Mouse (Mus musculus) frontal cortex, adult 2 months (tissue): ENCODE results near the gene Gm21190. TPM values are rescaled to one million over a fixed set of nuclear protein-coding genes. Genes with fewer than 3 reads are reported as not detected.
A peak's percentile ranks its signal among the peaks of the same experiment; 100 is the strongest.
"Not testable (repeated sequence)": the region's sequence is repeated elsewhere in the genome, so short reads cannot be mapped to it uniquely, and the experiment has no call there.

Experiments
- DNase-seq, 2 experiments: peaks; one replicate each; pipeline ENCODE4 v3.0.0; 2022; ENCODE audit warnings: low spot score in 1 of 2; ENCODE audit errors: extremely low spot score in 1 of 2
- polyA plus RNA-seq: library from polyadenylated mRNA; depleted of rRNA; stranded (reverse); fragments of >200 nt; gene quantifications from 2 replicates; pipeline ENCODE4 v1.2.3, GENCODE M21; 2012; rRNA removed

The Gm21190 gene
- not detected in 2 replicates for polyA plus RNA-seq

- not testable (repeated sequence) for DNase-seq
Observed at GRCm38 (mm10) chr5:15529122-15529521, at the start of gene Gm21190. TSS of gene Gm21190 (minus strand) at chr5:15529222.

DNA sequence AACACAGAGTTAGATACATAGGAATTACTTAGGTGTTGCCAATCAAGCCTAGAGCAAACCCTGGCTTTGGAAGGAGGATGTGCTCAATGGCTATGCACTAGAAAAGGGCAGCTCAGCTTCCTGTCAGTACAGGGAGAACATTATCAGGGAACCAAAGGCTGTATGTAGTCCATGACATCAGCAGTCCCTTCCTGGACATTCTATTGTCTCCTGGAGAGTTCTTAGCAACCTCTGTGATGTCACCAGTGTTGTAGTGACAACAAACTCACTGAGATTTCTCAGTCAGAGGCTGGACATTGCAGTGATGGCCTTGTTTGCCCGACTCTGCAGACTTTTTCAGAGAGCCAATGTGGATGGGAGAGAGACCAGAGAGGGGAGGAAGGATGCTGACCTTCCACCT lies 48.0 kb upstream of the Gm21190 start, which contains the start of gene Gm21083:
Gene Gm21083, plus strand, starts transcription at position 301 of the 400 bp plus-strand sequence.
- not testable (repeated sequence) for DNase-seq

- not testable (repeated sequence) for DNase-seq
Observed at GRCm38 (mm10) chr5:15573735-15574134, 44.7 kb upstream of the Gm21190 start.

DNA sequence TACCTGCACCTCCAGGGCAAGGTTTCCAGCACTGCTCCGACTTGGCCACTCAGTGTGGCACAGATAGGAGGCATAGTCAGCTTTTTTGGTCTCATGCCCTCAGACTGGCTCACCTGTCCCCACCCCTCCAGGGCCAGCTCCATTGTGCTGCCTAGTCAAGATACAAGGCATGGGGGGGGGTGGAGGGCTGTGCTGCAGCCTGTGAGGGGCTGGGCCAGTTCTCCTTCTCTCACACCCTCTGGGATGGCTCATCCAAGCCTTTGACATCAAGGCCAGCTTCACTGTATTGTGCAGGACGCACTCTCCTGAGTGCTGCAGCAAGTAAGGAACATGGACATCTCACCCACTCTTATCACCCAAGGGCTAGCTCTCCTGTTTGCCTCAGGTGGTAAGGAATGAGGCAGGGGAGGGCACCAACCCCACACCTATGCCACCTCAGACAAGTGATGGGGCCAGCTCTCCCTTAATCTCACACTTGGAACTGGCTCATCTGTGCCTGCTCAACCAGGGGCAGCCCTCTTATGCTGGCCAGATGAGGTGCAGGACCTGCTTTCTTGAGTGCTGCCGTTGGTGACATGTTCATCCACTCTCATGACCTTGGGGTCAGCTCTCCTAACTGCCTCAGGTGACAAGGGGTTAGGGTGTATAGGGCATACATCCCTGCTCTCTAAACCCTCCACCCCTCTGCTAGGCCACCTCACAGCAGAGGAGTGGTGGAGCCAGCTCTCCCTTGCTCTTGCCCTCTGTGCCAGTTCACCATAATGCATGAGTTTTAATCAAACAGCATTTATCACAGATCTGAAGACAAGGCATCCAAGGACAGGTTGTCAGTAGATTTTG lies 32.6 kb upstream of the Gm21190 start:
- not testable (repeated sequence) for DNase-seq

GRCm38 (mm10) chr5:15558654-15559053 lies 29.6 kb upstream of the Gm21190 start:
- not testable (repeated sequence) for DNase-seq

DNA sequence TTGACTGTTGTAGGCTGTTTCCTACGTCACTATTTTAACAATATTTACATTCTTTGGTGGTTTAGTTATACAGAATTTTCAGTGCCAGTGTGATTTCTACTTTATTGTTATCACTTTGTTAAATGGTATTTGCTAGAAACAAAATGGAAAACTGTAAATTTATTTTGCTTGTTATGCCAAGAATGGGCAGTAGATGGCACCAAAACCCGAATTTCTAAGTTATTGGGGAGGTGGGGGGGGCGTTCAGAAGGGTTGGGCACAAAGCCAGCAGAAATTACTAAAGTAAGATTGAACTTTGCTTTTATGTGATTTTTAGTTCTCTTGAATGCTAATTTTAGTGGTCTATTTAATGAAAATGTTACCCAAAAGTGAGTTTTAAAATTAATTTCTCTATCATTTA lies 20.6 kb upstream of the Gm21190 start:
- DNase-seq = peak in 1 of 2 experiments; percentile 42

DNA sequence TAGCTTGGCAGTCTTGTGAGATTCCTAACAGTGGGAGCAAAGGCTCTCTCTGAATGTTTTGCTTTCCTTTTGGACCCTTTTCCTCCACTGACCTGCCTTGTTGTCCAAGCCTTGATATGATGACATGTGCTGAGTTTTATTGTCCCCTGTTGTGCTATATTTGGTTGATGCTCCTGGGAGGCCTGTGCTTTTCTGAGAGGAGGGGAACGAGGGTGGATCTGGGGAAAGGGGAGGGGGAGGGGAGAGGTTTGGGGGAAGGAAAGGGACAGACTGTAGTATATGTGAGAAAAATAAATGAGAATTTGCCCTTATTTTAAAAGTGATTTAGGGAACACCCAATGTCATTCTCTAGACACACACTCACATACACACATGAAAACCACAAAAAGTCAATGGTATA lies 20.1 kb upstream of the Gm21190 start:
- not testable (repeated sequence) for DNase-seq

DNA sequence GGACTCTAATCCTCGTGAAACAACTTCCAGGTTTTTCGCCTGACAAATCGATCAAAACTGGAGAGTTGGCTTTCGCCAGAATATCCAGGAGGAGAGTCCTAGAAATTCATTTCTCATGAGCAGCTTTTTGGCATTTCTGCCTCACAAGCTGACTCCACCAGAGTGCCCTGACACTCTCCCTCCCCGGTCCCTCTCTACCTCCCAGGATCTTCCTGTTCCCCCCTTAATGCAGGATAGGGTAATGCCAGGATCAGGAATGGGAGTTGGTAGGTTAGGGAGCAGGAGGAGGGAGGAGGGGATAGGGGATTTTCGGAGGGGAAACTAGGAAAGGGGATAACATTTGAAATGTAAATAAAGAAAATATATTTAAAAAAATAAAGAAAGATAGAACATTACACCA lies 19.6 kb upstream of the Gm21190 start:
- not testable (repeated sequence) for DNase-seq

DNA sequence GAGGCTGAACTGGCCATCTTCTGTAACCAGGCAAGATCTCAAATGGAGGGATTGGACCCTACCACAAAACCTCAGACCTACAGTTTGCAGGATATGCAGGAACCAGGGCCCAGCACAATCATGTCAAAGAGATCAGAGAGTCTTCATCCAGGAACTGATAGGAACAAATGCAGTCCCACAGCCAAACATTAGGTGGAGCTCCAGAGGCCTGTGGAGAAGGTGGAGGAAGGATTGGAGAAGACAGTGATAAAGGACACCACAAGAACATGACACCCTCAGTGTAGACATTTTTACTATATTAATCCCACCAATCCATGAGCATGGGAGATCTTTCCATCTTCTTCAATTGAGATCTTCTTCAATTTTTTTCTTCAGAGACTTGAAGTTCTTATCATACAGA lies 6.6 kb downstream of the Gm21190 start:
- peak in 1 of 2 experiments; percentile 40 for DNase-seq

DNA sequence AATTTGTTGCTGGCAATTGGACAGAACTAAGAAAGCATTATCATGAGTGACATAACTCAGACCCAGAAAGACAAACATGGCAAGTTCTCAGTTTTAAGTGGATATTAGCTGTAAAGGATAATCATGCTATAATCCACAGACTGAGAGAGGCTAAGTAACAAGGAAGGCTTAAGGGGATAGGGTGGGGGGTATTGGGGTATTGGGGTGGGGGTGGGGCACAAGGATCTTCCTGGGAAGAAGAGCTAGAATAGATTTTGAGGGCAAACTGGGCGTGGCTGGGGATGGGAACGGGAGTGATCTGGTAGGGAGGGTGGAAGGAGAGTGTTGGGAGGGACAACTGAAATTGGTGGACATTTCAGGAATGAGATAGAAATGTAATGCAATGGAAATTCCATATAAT lies 7.0 kb downstream of the Gm21190 start:
- DNase-seq = not testable (repeated sequence)

- DNase-seq = peak in 1 of 2 experiments; percentile 59
Observed at GRCm38 (mm10) chr5:15520418-15520817, 8.6 kb downstream of the Gm21190 start.

DNA sequence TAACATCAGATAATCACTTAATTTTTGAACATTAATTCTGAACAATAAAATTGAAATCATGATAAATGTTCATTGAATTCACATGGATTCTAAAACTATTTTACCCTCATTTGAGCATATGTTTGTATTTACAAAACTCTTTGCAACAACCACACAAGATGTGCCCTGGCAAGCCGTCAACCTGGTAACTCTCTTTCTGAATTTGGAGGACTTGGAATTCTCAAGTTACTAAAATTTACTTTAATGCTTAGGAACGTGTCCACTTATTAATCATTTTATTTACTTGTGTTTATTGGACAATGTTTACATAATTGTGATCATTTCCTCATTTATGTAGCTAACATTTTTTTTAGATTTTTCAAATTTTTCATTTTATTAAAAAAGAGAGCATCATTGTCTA lies 11.9 kb downstream of the Gm21190 start:
- not testable (repeated sequence) for DNase-seq

DNA sequence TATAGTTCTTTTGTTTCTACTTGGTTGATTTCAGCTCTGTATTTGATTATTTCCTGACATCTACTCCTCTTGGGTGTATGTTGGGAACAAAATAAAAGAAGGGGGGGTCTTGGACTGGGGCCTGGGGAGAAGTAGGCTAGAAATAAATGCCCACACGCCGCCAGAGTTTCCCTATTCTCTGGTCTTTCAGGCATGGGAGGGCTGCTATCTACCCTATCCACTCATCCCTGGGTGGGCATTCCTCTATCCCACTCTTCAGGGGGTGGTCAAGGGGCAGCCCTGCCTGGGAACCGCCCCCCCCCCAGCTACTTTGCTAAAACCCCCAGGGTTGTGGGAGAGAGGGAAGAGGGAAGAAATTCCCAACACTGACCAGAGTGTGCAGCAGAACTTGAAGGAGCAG lies 16.8 kb downstream of the Gm21190 start:
- DNase-seq = not testable (repeated sequence)

DNA sequence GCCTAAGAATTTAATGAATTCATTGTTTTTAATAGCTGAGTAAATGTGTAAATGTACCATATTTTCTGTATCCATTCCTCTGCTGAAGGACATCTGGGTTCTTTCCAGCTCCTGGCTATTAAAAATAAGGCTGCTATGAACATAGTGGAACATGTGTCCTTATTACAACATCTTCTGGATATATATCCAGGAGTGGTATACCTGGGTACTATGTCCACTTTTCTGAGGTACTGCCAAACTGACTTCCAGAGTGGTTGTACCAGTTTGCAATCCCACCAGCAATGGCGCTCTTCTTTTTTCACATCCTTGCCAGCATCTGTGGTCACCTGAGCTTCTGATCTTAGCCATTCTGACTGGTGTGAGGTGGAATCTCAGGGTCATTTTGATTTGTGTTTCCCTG lies 19.1 kb downstream of the Gm21190 start:
- DNase-seq = not testable (repeated sequence)

DNA sequence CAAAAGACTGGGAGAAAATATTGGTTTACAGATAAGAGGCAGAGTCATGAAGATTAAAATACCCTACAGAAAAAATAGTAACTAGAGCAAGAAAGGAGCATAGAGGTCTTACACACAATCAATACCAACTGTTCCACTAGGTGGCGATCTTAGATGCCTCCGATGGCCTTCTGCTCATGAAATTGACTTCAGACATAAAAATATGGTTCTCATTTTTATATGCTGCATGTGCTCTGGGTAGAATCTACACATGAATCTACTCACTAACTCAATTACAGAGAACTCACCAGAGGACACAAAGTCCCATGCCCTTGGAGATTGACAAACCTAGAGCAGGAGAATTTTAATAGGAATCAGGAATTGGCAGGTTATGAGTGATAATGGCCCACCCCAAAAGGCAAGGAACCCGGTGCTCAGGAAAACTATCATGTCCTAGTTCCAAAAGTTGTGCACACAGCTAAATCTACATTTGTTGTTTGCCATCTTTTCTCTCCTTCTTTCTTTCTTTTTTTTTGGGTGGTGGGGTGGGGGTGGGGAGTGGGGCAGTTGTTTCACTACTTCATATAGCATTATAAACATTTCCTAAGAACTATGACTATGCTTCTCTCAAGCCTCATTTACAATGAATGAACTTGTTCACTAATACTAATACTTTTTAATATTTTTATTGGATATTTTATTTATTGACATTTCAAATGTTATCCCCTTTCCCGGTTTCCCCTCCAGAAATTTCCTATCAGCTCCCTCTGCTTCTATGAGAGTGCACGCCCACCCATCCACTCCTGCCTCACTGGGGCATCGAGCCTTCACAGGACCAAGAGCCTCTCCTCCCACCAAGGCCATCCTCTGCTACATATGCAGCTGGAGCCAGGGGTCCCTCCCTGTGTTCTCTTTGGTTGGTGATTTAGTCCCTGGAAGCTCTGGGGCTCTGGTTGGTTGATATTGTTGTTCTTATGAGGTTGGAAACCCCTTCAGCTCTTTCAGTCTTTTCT lies 20.3 kb downstream of the Gm21190 start:
- DNase-seq = peak in 1 of 2 experiments; percentile 13

GRCm38 (mm10) chr5:15507757-15508459 lies 21.1 kb downstream of the Gm21190 start:
- DNase-seq = not testable (repeated sequence)

DNA sequence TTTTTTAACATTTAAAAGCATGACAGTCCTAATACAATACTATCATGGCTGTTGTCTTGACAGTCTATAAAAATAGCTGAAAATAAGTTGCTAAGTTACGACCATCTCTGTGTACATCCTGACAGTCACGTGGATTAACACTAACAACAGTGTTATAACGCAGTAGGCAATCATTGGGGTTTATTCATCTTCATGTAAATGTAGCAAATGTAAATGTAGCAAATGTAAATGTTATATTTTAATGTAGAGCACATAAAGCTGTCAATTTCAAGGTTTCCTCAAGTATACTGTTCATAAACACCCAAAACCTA lies 21.8 kb downstream of the Gm21190 start:
- no peak for DNase-seq

DNA sequence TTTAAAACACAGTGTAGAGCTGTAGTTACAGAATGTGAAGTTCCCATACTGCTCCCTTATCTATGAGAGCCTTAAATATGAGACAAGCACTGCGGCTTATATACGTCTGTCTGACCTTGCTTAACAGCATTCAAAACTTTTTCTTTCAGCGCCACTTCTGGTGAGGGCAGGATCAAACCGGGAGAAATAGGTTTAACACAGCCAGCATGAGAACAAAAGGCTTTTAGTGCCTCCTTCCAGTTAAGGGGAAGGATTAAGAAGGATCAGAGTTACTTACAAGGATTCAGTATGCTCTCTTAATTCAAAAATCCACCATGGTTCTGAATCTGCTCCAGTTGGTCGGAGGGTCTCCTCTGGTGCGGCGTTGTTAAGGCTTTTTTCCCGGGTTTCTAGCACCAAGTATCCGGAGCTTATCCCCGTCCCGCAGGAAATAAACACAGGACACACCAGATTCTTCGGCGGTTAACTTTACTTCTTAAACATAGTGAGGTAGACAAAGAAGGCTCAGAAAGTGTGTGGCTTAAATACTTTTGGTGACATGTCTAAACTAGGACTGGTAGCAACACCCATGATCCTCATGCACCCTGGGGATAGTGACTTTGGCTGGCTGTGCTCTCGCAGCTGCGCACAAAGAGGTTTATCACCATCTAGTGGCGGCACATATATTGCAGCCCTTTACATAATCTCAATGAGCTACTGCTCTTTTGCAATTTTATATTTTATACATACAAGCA lies 22.3 kb downstream of the Gm21190 start:
- peak in 1 of 2 experiments; percentile 73 for DNase-seq

GRCm38 (mm10) chr5:15498774-15499400 lies 30.1 kb downstream of the Gm21190 start:
- DNase-seq = peak in 1 of 2 experiments; percentile 70
